Mouse (Mus musculus): Measurements from ENCODE around the gene Edar. TPM values are rescaled to one million over a fixed set of nuclear protein-coding genes. Genes with fewer than 3 reads are reported as not detected.

Gene Edar
- total RNA-seq, 4 experiments from 2014 or later: 0.34 to 0.78 (median 0.43) TPM

GRCm38 (mm10) chr10:58604779-58605178 is 70.7 kb downstream of the Edar start:
- DNase-seq (ENCODE audit: low spot score in 2 of 2): peak in 1 of 2 experiments; percentile 39

- DNase-seq (ENCODE audit: low spot score in 2 of 2): no peak
These were observed 73.5 kb downstream of the Edar start for GRCm38 (mm10) chr10:58601946-58602345.

GRCm38 (mm10) chr10:58601431-58601901 is 74.0 kb downstream of the Edar start:
- DNase-seq (ENCODE audit: low spot score in 2 of 2): peak; percentile 9 to 41

GRCm38 (mm10) chr10:58600983-58601382 is 74.5 kb downstream of the Edar start:
- DNase-seq (ENCODE audit: low spot score in 2 of 2): no peak

GRCm38 (mm10) chr10:58600151-58600550 is 75.3 kb downstream of the Edar start:
- DNase-seq (ENCODE audit: low spot score in 2 of 2): no peak

GRCm38 (mm10) chr10:58595821-58596220 is 79.6 kb downstream of the Edar start:
- no peak for DNase-seq (ENCODE audit: low spot score in 2 of 2)

GRCm38 (mm10) chr10:58595197-58595596 is 80.3 kb downstream of the Edar start:
- no peak for DNase-seq (ENCODE audit: low spot score in 2 of 2)

GRCm38 (mm10) chr10:58594486-58594885 is 81.0 kb downstream of the Edar start:
- no peak for DNase-seq (ENCODE audit: low spot score in 2 of 2)

GRCm38 (mm10) chr10:58585427-58586223 is 89.8 kb downstream of the Edar start:
- DNase-seq (ENCODE audit: low spot score in 2 of 2): no peak

- DNase-seq (ENCODE audit: low spot score in 2 of 2): no peak
These were observed 114.9 kb downstream of the Edar start for GRCm38 (mm10) chr10:58560521-58560920.

- DNase-seq (ENCODE audit: low spot score in 2 of 2): peak in 1 of 2 experiments; percentile 2
These were observed 115.6 kb downstream of the Edar start for GRCm38 (mm10) chr10:58559901-58560300.

GRCm38 (mm10) chr10:58559098-58559497 is 116.4 kb downstream of the Edar start:
- peak; percentile 13 to 21 for DNase-seq (ENCODE audit: low spot score in 2 of 2)

- DNase-seq (ENCODE audit: low spot score in 2 of 2): no peak
These were observed 120.6 kb downstream of the Edar start for GRCm38 (mm10) chr10:58554693-58555387.

Other genes with a start within 250 kb of the Edar start
- 10 to 100 TPM; 78.0 to 92.2 (median 85.1) TPM for gene Ranbp2, start 228.7 kb downstream of the Edar start, total RNA-seq (2022)
- 1 to 10 TPM; 3.2 to 4.8 (median 3.9) TPM for gene Ccdc138, start 177.7 kb downstream of the Edar start, total RNA-seq (2022)
- not detected for gene Gm17542, start 42.6 kb upstream of the Edar start, total RNA-seq (2022)
- gene Sh3rf3, start 137.7 kb upstream of the Edar start, total RNA-seq (2022): 10 to 100 TPM; 33.9 to 40.3 (median 35.8) TPM

Data from left cerebral cortex, adult 8-10 months (tissue).